Mouse (Mus musculus) gastrocnemius, postnatal 14 days (tissue): ENCODE results near the gene Pik3ca. TPM values are rescaled to one million over a fixed set of nuclear protein-coding genes. Genes with fewer than 3 reads are reported as not detected.

Experiments
- DNase-seq: peaks from one replicate; pipeline ENCODE4 v3.0.0; 2021; ENCODE audit warnings: mixed read lengths
- intact Hi-C: fragments of 180-260 bp; cut with DNase I; formaldehyde crosslinking; loops from one replicate; pipeline ENCODE4 v1.15.1; 2025; ENCODE audit warnings: low total_unique reads
- long read RNA-seq, 2 experiments: library from polyadenylated mRNA; stranded (forward); transcript quantifications; one replicate each; pipeline ENCODE4 v2.0.0; 2021
- total RNA-seq, 2 experiments: library from RNA; stranded (reverse); gene quantifications; 2 replicates each; pipeline ENCODE4 v1.2.3; 2021

Pik3ca gene
- total RNA-seq: 10 to 100 TPM; 36.9 to 40.9 TPM
- long read RNA-seq, experiment 1, partial matches to known transcripts: 1 of 20 reads
- long read RNA-seq, experiment 1, other reads (novel, unspliced or antisense): 18 of 20 reads
- long read RNA-seq, experiment 2, partial matches to known transcripts: 3 of 22 reads
- long read RNA-seq, experiment 2, other reads (novel, unspliced or antisense): 19 of 22 reads

DNA sequence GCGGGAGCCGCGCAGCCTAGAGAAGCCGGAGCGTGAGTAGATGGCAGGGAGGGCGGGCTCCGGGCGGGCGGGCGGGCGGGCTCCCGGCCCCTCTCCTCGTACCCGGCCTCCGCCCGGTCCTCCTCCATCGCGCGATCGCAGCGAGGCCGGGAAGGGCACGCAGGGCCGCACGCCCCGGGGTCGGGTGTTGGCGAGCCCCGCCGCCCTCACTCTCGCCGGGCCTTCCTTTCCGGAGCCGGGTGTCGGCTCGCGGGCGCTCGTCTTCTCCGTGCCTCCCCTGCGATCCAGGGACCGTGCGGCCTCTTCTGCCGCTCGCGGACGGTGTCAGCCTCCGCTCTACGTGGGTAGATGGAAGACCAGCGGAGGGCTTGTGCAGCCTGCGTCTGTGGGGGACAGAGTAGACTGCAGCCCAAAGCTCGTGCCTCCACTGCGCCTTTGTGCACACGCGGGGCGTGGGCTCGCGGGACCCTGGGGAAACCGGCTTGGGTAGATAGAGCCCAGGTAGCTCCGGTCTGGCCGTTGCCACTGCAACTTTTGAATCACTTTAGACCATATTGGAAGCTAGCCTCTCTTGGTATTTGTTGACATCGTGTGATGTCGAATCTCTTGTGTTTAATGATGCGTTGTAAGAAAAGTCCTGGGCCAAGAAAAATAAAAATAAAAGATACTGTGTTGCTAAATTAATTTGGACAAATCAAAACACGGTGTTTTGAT is at the start of gene Pik3ca:
Gene Pik3ca, plus strand, starts transcription at position 211 of the 714 bp plus-strand sequence.
- intact Hi-C loops: no loop called here

DNA sequence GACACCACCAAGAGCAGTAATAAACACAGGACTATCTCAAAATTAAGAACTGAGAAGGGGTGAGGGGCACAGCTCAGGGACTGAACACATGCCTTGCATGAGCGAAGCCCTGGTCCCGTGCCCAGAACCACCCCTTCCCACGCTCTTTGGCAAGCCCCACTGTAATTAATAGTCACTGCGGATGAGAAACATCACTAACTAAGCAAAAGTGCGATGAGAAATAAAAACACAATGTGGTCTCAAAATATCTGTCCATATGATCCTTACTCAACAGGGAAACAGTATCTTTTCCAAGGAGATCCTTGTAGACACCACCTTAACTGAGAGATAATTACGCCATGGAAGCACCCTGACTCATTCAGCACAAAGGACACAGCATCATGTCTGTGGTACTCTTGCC is 49.6 kb upstream of the Pik3ca start:
- intact Hi-C loops: no loop called here
- DNase-seq: no peak

More for the DNA sequence above, at the start of gene Pik3ca:
- DNase-seq: peak; percentile 62

DNA sequence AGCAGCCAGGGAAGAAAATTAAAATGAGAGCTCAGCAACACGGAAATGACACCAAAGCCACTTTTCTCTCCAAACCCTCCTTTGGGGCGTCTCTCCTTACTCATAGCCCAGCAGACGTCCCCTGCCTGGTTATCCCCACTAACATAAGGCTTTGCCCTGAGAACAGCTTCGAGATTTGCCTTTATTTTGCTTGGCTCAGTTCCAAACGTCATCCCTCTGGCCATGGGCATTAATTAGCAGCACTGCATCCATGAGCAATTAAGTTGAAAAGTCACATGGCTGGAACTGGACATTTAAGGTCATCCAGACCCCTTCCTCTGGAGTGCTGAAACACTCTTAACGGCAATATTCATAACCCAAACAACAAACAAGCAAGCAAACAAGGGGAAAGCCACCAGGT is 36.2 kb upstream of the Pik3ca start:
- no peak for DNase-seq
- intact Hi-C loops: no loop called here

DNA sequence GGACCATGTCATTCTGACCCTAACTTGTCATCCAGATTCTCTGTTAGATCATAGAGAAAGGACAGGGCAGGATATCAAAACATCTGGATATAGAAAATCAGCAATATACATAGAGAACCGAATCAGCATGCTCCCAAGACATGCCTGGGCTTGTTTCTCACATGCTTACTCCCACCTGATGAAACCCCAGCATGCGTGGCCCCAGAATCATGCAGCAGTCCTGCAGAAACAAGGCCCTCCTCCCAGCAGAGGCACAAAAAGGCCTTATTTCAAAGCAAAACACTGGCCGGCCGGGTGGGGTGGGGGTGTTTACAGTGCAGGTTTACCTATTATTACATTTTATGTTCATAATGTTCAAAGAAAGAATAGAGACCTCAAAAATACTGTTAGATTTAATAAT is 33.3 kb upstream of the Pik3ca start:
- no peak for DNase-seq
- intact Hi-C loops: no loop called here

DNA sequence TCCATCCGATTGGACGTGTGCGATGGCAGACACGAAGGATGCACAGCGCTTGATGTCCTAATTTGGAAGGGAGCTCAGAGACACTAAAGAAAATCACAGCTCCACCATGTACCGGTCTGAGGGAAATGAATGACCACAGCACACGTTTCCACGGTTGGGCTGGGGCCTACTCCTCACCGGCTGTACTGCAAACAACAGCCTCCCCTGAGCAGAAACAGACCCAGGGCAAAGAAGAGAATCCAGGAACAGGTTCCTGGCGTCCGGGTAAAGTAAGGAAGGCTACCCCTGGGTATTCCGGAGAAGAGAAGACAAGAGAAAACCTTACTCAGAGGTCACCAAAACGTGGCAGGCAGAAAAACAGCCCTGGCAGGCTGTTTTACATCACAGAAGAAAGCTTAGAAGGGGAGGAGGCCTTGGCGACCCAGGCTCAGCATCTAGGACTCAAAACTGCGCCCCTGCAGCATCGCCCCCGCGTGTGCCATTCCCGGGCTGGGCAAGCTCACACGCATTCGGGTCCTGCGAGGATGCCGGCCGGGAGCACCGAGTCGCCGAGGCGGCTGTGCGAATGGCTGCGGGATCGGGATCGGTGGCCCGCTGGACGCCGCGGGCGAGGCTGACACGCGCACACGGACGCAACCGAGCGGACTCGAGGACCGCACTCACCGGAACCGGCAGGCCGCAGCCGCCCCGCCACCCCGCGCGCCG is 32.5 kb upstream of the Pik3ca start:
- DNase-seq: no peak
- intact Hi-C loops: no loop called here

DNA sequence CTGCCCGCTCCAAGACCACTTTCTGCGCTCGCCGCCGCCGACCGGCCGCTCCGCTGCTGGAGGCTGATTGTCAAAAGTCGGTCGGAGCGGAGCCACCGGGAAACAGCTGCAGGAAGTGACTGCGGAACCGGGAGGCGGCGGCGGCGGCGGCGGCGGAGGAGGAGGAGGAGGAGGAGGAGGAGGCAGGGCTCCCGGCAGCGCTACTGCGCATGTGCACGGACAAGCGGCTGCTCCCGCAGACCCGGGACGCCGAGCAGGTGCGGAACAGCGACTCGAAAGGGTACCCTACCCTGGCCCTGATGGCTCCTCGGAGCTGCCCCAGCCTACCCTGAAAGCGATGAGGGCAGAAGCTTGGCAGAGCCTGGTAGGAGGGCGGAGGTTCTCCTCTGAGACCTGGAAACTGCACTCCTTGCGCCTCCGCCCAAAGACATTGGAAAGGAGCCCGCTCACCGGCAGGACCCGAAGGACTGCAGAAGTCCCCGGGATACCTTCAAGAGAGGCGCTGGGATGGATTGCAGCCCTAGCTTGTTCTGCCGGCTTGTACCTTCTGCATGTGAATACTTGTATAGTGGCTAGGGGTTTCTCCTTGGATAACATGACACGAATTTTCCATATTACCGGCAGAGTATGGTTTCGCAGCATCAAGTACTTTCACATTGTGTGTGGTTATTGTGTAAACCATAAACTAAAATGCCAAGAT is 31.8 kb upstream of the Pik3ca start, which contains the start of gene Zmat3:
Gene Zmat3, minus strand, starts transcription at position 469 of the 700 bp plus-strand sequence.
- DNase-seq: peak; percentile 91
- intact Hi-C loops: no loop called here

DNA sequence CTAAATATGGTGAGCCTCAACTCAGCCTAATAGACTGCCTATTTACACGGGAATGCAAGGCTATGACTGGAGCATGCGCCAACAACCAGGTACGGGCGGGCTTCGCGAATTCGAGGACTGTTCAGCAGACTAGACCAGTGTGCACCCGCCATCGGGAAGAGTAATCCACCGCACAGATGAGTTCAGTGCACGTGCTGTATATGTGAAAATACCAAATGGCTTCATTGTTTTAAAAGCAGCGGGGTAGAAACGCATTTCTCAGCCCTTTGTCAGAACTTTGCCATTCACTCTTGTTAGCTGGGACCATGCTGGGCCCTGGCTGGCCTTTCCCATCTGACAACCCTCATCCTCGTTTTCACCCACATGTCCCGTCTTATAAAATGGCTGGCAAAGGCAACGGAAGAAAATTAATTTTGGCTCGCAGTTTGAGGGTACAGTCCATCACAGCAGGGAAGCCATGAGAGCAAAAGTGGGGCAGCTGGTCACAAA is 31.2 kb upstream of the Pik3ca start:
- DNase-seq: no peak

DNA sequence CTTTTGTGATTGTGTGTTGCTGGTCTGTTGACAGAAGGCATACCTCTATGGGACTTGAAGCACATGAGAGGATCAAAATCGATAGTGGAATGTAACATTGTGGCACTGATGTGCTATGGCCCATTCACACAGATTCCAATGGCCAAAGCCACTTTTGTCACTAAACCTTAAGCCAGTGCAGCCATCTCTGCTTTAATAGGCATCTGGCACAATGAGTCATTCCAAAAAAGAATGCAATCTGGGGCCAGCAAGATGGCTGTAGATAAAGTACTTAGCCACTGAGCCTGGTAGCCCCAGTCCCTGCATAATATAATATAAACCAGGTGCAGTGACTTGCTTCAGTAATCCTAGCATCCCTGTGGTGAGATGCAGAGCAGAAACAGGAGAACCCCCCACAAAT is 30.0 kb upstream of the Pik3ca start:
- DNase-seq: no peak
- intact Hi-C loops: no loop called here

More for the DNA sequence above, 31.2 kb upstream of the Pik3ca start:
- intact Hi-C loops: no loop called here

DNA sequence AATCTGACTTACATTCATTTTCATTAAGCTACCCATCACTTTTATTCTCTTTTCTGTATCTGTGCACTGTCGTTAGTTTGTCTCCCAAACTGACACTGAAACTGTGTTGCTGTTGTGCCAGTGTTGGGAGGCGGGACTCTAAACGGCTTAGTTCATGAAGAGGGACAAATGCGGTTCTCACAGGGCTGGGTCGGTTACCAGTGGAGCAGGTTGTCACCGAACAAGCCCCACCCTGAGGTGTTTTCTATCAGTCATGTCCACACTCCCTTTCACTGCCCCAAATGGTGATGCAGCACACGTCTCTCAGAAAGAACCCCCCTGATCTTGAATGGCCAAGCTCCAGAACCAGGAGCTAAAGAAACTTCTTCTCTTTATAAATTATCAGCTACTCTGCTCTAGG is 25.5 kb upstream of the Pik3ca start:
- no peak for DNase-seq
- intact Hi-C loops: no loop called here

DNA sequence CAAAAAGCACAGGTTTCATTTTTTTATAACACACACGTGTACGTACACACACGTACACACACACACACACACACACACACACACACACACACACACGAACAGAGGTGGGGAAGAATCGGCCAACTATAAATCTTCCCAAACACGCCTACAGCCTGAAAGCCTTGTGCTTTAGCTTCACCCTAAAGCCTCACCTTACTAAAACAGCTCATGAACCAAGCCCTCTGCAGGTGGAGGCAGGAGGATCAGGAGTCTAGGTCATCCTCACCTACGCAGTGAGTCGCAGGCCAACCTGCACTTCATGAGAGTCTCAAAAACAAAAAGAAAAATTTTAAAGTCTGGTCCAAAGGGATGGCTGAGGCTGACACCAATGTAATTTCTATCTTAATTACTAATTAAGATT is 25.0 kb upstream of the Pik3ca start:
- no peak for DNase-seq
- intact Hi-C loops: no loop called here

DNA sequence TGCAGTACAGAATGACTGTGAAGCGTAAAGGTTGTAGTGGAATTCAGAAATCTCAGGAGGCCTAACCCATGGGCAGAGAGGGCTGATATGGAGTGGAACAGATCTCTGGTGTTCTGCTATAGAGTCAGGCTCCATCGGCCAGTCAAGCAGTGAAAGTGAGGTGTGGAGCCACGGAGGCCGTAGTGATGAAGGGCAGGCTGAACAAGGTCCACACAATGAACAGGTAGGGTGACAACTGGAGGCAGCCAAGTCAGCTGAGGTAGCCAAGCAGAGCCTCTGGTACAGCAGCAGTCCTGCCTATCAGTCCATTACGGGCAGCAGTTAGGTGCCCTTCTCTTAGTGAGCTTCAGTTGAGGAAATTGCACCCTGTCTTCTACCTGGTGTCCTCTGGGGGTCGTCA is 24.2 kb upstream of the Pik3ca start:
- intact Hi-C loops: no loop called here

DNA sequence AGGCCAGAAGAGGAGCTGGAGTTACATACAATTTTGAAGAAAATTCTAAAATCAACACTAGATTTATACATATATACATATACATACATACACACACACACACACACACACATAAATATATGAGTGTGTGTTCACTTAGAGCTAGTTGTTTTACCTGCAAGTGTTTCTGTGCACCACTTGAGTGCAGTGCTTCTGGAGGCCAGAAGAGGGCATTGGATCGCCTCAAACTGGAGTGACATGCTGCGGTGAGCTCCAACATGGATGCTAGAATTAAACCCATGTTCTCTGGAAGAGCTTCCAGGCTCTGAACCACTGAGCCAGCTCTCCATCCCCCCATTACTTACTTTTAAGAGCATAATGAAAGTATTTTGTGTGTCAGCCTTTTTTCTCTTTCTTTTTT is 17.6 kb upstream of the Pik3ca start:
- intact Hi-C loops: loop anchor here (10.0 kb wide), 1 partner anchor 75 kb away; no protein-coding TSS in a partner anchor
- DNase-seq: no peak

More for the DNA sequence above, 24.2 kb upstream of the Pik3ca start:
- DNase-seq: no peak

DNA sequence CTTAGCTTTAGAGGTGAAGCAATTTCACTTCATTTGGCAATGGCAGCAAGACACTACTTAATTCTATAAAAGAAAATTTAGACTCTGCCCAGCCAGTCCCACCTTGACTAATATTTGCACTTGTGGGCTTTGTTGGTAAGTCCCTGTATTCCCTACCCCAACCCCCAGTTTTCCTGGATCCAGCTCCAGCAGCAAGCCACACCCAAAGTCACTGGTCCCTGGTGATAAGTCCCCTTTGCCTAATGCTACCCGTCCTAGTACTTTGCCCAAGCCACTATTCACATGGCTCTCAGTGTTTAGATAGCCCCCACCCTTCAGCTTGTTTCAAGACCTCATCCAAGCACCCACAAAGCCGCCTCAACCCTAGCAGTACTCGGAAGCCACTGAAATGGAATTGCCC is 15.9 kb upstream of the Pik3ca start:
- intact Hi-C loops: loop anchor here (10.0 kb wide), 1 partner anchor 73 kb away; no protein-coding TSS in a partner anchor
- DNase-seq: no peak

DNA sequence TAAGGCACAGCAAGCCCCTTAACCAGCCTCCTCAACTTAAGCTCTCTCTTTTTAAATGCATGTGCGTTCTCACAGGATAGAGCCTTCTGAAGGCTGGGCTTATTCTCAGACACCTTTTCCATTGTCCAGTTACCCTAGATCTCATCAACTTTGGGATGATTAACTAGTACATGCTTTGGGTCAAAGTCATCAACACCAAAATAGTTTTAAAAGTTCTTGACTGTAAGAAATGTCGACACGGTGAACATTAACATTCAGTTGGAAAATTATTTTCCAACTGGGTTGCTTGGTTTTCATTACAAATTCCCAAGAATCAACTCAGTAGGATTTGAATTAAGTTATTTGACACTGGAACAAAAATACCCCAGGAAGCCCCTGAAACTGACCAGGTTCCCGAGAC is 4.6 kb upstream of the Pik3ca start:
- DNase-seq: no peak
- intact Hi-C loops: no loop called here

DNA sequence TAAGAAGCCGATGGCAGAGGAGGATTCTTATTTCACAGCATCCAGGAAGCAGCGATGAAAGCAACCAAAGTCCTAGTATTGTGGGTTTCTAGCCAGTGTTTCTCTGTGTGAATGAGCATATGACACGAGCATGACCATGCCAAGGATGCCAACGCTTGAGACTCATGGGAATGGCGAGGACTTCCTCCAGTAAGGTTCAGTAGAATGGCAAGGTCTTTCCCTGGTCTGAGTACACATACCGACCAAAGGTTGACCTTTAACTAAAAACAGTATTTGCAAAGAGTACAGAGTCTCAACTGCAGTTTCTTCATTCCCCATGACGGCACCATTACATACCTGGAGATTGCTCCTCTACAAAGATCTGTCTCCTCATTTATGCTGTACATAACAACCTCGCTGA is 3.5 kb upstream of the Pik3ca start:
- intact Hi-C loops: no loop called here
- DNase-seq: no peak

DNA sequence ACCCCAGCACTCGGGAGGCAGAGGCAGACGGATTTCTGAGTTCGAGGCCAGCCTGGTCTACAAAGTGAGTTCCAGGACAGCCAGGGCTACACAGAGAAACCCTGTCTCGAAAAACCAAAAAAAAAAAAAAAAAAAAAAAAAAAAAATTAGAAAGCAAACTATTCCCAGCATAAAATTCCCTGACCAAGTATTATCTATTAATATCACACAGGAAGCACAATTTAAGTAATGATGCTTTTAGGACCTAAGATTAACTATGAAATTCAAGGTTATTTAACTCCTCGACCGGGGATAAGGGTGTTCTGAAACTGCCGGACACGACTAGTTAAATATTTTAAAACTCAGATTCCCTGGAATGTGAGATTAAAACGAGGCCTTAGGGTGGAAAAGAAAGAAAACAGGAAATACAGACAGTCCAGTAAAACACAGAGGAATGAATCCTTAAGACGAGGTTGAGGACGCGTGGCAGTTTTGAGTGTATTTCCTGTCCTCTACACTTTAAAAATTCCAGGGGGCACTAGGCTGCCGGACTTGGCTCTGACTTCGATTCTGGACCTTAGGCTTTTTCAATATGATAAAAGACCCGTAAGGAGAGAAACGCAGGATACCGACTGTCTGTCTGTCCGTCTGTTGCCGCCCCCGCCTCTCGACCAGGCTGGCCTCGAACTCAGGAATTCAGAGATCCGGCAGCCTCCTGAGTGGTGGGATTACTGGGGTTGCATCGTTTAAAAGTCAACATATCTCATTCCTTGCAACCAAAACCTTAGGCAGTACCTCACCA is 1.5 kb upstream of the Pik3ca start:
- DNase-seq: peak; percentile 34

DNA sequence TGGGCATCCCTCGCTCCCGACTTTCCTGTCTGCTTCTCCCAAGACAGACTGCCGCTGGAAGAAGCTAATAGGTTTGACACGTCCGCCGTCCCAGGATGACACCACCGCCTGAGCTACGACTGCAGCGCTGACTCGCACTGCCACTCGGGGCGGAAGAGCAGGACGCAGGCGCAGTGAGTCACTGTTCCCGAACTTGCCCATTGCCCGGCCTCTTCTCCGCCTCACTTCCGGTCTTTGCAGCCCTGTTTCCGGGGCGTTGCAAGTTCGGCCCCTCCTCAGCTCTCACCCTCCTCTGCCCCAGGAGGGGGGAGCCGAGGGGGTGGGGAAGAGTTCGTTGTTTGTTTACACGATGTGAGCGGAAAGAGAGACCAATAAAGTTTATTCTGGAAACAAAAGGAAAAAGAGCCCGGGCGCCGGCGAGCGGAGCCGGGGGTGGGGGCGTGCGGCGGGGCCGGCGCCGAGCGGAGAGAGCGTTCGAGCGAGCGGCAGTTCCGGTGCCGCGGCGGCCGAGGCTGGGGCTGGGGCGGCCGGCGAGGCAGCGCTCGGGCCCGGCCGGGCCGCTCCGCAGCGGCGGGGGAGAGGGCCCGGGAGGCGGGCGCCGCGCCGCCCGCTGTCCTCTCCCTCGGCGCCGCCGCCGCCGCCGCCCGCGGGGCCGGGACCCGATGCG is 544 bp upstream of the Pik3ca start:
- intact Hi-C loops: no loop called here

More for the DNA sequence above, 1.5 kb upstream of the Pik3ca start:
- intact Hi-C loops: no loop called here

DNA sequence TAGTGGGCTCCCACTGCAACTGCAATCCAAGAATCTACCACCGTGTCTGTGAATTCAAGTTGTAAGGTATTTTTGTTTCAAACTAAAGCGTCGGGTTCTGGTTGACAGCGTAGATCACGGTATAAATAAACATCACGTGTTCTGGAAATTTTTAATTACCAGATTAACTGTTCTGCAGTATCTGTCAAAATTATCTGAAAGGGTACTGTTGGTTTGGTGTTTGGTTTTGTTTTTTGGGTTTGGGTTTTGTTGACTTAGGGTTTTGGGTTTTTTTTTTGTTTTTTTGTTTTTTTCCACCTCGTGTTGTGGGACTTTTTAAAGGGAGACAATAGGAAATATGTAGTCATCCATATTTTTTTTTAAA is 686 bp downstream of the Pik3ca start:
- intact Hi-C loops: no loop called here
- DNase-seq: no peak

More for the DNA sequence above, 544 bp upstream of the Pik3ca start:
- peak; percentile 97 for DNase-seq

DNA sequence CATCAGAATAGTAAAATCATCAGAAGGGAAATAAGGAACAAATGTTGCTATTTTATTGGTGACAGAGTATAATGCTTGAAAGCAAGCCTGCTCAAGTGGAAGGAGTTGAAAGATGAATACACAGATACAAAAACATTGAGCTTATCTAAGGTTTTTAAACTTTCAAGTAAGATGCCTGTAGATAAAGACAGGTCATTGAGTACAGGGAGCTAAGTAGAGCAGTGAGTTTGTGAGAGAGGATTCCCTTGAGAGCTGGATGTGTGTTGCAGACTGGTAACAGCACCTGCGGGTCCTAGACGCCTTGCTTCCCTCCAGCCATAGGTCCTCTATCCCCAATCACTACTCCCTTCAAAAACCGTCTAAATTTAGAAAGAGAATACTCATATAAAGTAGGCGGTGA is 1.2 kb downstream of the Pik3ca start:
- DNase-seq: no peak

More for the DNA sequence above, 1.2 kb downstream of the Pik3ca start:
- intact Hi-C loops: no loop called here
